Mouse (Mus musculus) bone marrow, adult 2 months (tissue): Measurements from ENCODE around the gene Tmcc3.

Source experiments
- CTCF ChIP-seq: fragments of 200-500 bp; IDR thresholded peaks from 2 replicates; pipeline ENCODE4 v1.5.1; 2011; ENCODE audit warnings: low read length, control low read depth; ENCODE audit not compliant: control insufficient read depth, insufficient read depth
- POLR2A ChIP-seq: fragments of 200-500 bp; IDR thresholded peaks from 2 replicates; pipeline ENCODE4 v1.6.1; 2011; ENCODE audit warnings: low read depth, mild to moderate bottlenecking, control low read depth, low read length, borderline replicate concordance; ENCODE audit not compliant: control insufficient read depth

DNA sequence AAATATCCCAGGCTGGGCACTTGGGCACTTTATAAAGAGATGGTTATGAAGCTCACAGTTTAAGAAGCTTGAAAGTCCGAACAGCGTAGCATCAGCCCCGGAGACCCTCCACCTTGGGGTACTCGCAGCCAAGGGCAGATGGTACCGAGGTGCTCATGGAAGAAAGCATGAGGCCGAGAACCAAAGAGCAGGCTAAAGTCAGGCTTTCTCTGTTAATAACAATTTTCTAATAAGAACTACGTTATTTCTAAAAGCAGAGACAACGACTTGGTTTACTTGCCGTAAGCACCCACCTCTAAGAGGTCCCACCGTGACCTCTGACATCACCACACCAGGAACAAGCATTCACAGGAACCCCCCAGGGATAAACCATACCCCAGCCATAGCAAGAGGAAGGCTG is 36.2 kb downstream of the Tmcc3 start:
- TF ChIP-seq POLR2A (no peak), CTCF (no peak)
